ENCODE assay signal across 18 mouse cellular contexts in the genomic region with DNA sequence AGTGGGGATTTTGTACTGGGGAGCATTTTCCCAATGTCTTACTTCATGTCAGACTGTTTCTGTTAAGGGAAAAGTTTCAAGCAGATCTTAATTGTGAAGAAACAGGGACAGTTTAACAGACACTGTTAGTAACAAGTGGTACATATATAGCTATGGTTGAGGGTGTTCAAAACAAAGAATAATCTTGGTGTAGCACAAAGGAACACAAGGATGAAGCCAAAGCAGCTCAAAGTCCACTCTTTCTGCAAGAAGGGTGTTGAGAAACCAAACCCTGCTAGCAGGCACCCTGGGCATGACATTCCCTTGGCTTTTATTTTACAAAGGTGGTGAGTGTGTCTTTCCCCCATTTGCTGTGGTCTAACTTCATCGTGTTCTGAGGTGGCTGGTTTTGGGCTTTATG.
"Had no signal": no experiment of that assay in that cellular context is flagged by ENCODE, and none has a peak within 500 bp of the region (broad histone marks: within the 10 kb centered on the region; RNA-seq: fewer than 3 reads in every experiment).

No protein-coding gene starts in this region.

- DNase-seq: kidney, adult 8-10 months; kidney, postnatal 10 days; kidney, postnatal 36 days; layer of hippocampus, postnatal 36 days; lung, adult 18-20 months; lung, postnatal 10 days; lung, postnatal 36 days; thymus, postnatal 25 days had no signal

- H3K27me3 ChIP-seq: kidney, embryonic 15.5 days; liver, embryonic 15.5 days; lung, embryonic 15.5 days; midbrain, embryonic 12.5 days; neural tube, embryonic 13.5 days had no signal

- H3K9ac ChIP-seq: kidney, embryonic 15.5 days; liver, embryonic 15.5 days; lung, embryonic 15.5 days; midbrain, embryonic 12.5 days; neural tube, embryonic 13.5 days had no signal

- H3K4me2 ChIP-seq: kidney, embryonic 15.5 days; liver, embryonic 11.5 days; liver, embryonic 15.5 days; lung, embryonic 15.5 days; midbrain, embryonic 12.5 days; neural tube, embryonic 13.5 days had no signal

- H3K4me3 ChIP-seq: kidney, embryonic 15.5 days; left cerebral cortex, adult 2 months; liver, embryonic 15.5 days; lung, embryonic 15.5 days; midbrain, embryonic 12.5 days; myocyte; neural tube, embryonic 13.5 days had no signal

- H3K27ac ChIP-seq: kidney, embryonic 15.5 days; left cerebral cortex, adult 2 months; liver, embryonic 15.5 days; lung, embryonic 15.5 days; midbrain, embryonic 12.5 days; neural tube, embryonic 13.5 days had no signal

- H3K36me3 ChIP-seq: kidney, embryonic 15.5 days; liver, embryonic 15.5 days; lung, embryonic 15.5 days; midbrain, embryonic 12.5 days; neural tube, embryonic 13.5 days had no signal

- H3K9me3 ChIP-seq: kidney, embryonic 15.5 days; liver, embryonic 15.5 days; lung, embryonic 15.5 days; midbrain, embryonic 12.5 days; neural tube, embryonic 13.5 days had no signal

- ATAC-seq: intestine, embryonic 16.5 days; midbrain, embryonic 16.5 days had no signal
